21 mouse cellular contexts compared by ENCODE assay signal in genomic region chr10:98624103-98624502, GRCm38 (mm10).
A peak's percentile ranks its signal among the peaks of the same experiment; 100 is the strongest.
DNase-seq lines count a peak whose midpoint lies in the region; ATAC-seq and TF ChIP-seq lines count a peak whose summit lies in the region.
"Had no signal": no experiment of that assay in that cellular context is flagged by ENCODE, and none has a peak within 500 bp of the region (broad histone marks: within the 10 kb centered on the region; RNA-seq: fewer than 3 reads in every experiment).

No protein-coding gene starts in this region.

- H3K27me3 ChIP-seq in heart, embryonic 12.5 days (replicated peaks) = no peaks in the 10 kb centered on the region
- H3K27me3 ChIP-seq in stomach, embryonic 14.5 days (ENCODE audit: control insufficient read depth, insufficient read depth, low read length) = no peaks in the 10 kb centered on the region
- no peaks in the 10 kb centered on the region for H3K27me3 ChIP-seq in stomach, postnatal 0 days (ENCODE audit: control insufficient read depth, insufficient read depth, low read length)
- H3K27me3 ChIP-seq in liver, embryonic 11.5 days (replicated peaks; ENCODE audit: control insufficient read depth, insufficient read depth, low read length) = no peaks in the 10 kb centered on the region
- no peaks in the 10 kb centered on the region for H3K27me3 ChIP-seq in stomach, embryonic 15.5 days (replicated peaks)
- H3K27me3 ChIP-seq in neural tube, embryonic 15.5 days (replicated peaks) = no peaks in the 10 kb centered on the region
- H3K27me3 ChIP-seq: forebrain, embryonic 13.5 days; midbrain, embryonic 12.5 days; Patski had no signal

- peak overlapping the region; percentile 67 for H3K4me2 ChIP-seq in heart, embryonic 12.5 days
- H3K4me2 ChIP-seq in stomach, embryonic 14.5 days (replicated peaks; ENCODE audit: low read depth, low read length) = no peak overlapping the region
- no peak overlapping the region for H3K4me2 ChIP-seq in stomach, postnatal 0 days (replicated peaks; ENCODE audit: low read depth)
- H3K4me2 ChIP-seq in liver, embryonic 11.5 days = peak overlapping the region; percentile 67
- peak overlapping the region; percentile 27; the same call in 1 of the 2 replicates for H3K4me2 ChIP-seq in stomach, embryonic 15.5 days
- H3K4me2 ChIP-seq in neural tube, embryonic 15.5 days = no peak overlapping the region
- H3K4me2 ChIP-seq: forebrain, embryonic 13.5 days; midbrain, embryonic 12.5 days had no signal

- peak; percentile 90 for ATAC-seq in heart, embryonic 12.5 days (ENCODE audit: insufficient number of reproducible peaks, low FRiP score)
- peak; percentile 82; the same call in 1 of the 2 replicates for ATAC-seq in stomach, embryonic 14.5 days (ENCODE audit: insufficient number of reproducible peaks, insufficient read depth, low FRiP score, low read depth)
- ATAC-seq in stomach, postnatal 0 days (ENCODE audit: low FRiP score, low TSS enrichment) = no peak
- peak; percentile 97 for ATAC-seq in liver, embryonic 11.5 days (replicated peaks; ENCODE audit: low FRiP score)
- ATAC-seq in stomach, embryonic 15.5 days (ENCODE audit: insufficient read depth, low FRiP score, low read depth) = peak; percentile 94
- no peak for ATAC-seq in neural tube, embryonic 15.5 days (ENCODE audit: low FRiP score)
- ATAC-seq: activated CD4-positive, CD25-positive, alpha-beta regulatory T cell, adult 4 months; forebrain, embryonic 13.5 days; hindbrain, postnatal 0 days; Patski had no signal

- WGBS in heart, embryonic 12.5 days = 53% methylated on average over 1 of the region's 1 CpGs
- WGBS in stomach, embryonic 14.5 days = 68% methylated on average over 1 of the region's 1 CpGs
- 59% methylated on average over 1 of the region's 1 CpGs for WGBS in stomach, postnatal 0 days
- WGBS in liver, embryonic 11.5 days = 73% methylated on average over 1 of the region's 1 CpGs
- 79% methylated on average over 1 of the region's 1 CpGs for WGBS in stomach, embryonic 15.5 days
- WGBS in neural tube, embryonic 15.5 days = 86% methylated on average over 1 of the region's 1 CpGs

- H3K36me3 ChIP-seq in heart, embryonic 12.5 days = no peaks in the 10 kb centered on the region
- H3K36me3 ChIP-seq in stomach, embryonic 14.5 days (ENCODE audit: control insufficient read depth, insufficient read depth, low read length) = no peaks in the 10 kb centered on the region
- H3K36me3 ChIP-seq in stomach, postnatal 0 days (ENCODE audit: control insufficient read depth, insufficient read depth, low read length) = no peaks in the 10 kb centered on the region
- H3K36me3 ChIP-seq in liver, embryonic 11.5 days (ENCODE audit: control insufficient read depth, insufficient read depth, low read length) = no peaks in the 10 kb centered on the region
- H3K36me3 ChIP-seq in stomach, embryonic 15.5 days = no peaks in the 10 kb centered on the region
- H3K36me3 ChIP-seq in neural tube, embryonic 15.5 days = no peaks in the 10 kb centered on the region
- H3K36me3 ChIP-seq: midbrain, embryonic 12.5 days had no signal

- DNase-seq in heart, adult 11 months = no peak
- no peak for DNase-seq in stomach, postnatal 0 days (ENCODE audit: low spot score)
- DNase-seq in liver, embryonic 11.5 days (ENCODE audit: low spot score) = no peak
- DNase-seq in right cerebral cortex, postnatal 4 days = no peak
- DNase-seq: adrenal gland, postnatal 25 days; cerebellum, adult 9-11 months; gastrocnemius, postnatal 36 days; kidney, adult 9 months; layer of hippocampus, postnatal 36 days; right cerebral cortex, adult 18-20 months; thymus, postnatal 14 days had no signal

- no peak for TF ChIP-seq CTCF in stomach, postnatal 0 days (IDR thresholded peaks at IDR 0.05; ENCODE audit: low read depth)

- H3K4me3 ChIP-seq in heart, embryonic 12.5 days = no peak overlapping the region
- no peak overlapping the region for H3K4me3 ChIP-seq in stomach, embryonic 14.5 days (ENCODE audit: low read depth, low read length)
- no peak overlapping the region for H3K4me3 ChIP-seq in stomach, postnatal 0 days (ENCODE audit: low read depth, low read length)
- H3K4me3 ChIP-seq in liver, embryonic 11.5 days (ENCODE audit: low read depth, low read length) = no peak overlapping the region; the same call in 1 of the 2 replicates
- no peak overlapping the region for H3K4me3 ChIP-seq in stomach, embryonic 15.5 days (replicated peaks)
- H3K4me3 ChIP-seq in neural tube, embryonic 15.5 days (replicated peaks) = no peak overlapping the region
- H3K4me3 ChIP-seq: forebrain, embryonic 13.5 days; midbrain, embryonic 12.5 days had no signal

- no peak overlapping the region for H3K9ac ChIP-seq in heart, embryonic 12.5 days
- no peak overlapping the region for H3K9ac ChIP-seq in stomach, embryonic 14.5 days (replicated peaks; ENCODE audit: low read depth, low read length)
- no peak overlapping the region for H3K9ac ChIP-seq in stomach, postnatal 0 days (ENCODE audit: low read length)
- peak overlapping the region; percentile 48; the same call in 1 of the 2 replicates for H3K9ac ChIP-seq in liver, embryonic 11.5 days (ENCODE audit: low read depth, low read length)
- no peak overlapping the region for H3K9ac ChIP-seq in stomach, embryonic 15.5 days
- H3K9ac ChIP-seq in neural tube, embryonic 15.5 days (replicated peaks) = no peak overlapping the region
- H3K9ac ChIP-seq: forebrain, embryonic 13.5 days; midbrain, embryonic 12.5 days had no signal

- peaks cover 10% of the 10 kb centered on the region for H3K4me1 ChIP-seq in heart, embryonic 12.5 days (replicated peaks)
- no peaks in the 10 kb centered on the region for H3K4me1 ChIP-seq in stomach, embryonic 14.5 days (ENCODE audit: control insufficient read depth, insufficient read depth, low read length)
- H3K4me1 ChIP-seq in stomach, postnatal 0 days (replicated peaks; ENCODE audit: control insufficient read depth, insufficient read depth) = no peaks in the 10 kb centered on the region
- peaks cover 12% of the 10 kb centered on the region for H3K4me1 ChIP-seq in liver, embryonic 11.5 days (replicated peaks; ENCODE audit: control insufficient read depth, insufficient read depth, low read length)
- no peaks in the 10 kb centered on the region for H3K4me1 ChIP-seq in stomach, embryonic 15.5 days
- H3K4me1 ChIP-seq in neural tube, embryonic 15.5 days = peaks cover 9% of the 10 kb centered on the region; the same call in 1 of the 2 replicates
- H3K4me1 ChIP-seq: forebrain, embryonic 13.5 days; midbrain, embryonic 12.5 days had no signal

- no peaks in the 10 kb centered on the region for H3K9me3 ChIP-seq in heart, embryonic 12.5 days (replicated peaks)
- no peaks in the 10 kb centered on the region for H3K9me3 ChIP-seq in stomach, embryonic 14.5 days (ENCODE audit: control insufficient read depth, low read depth, low read length)
- H3K9me3 ChIP-seq in stomach, postnatal 0 days (ENCODE audit: control insufficient read depth, low read length) = no peaks in the 10 kb centered on the region
- no peaks in the 10 kb centered on the region for H3K9me3 ChIP-seq in liver, embryonic 11.5 days (ENCODE audit: control insufficient read depth, low read length)
- no peaks in the 10 kb centered on the region for H3K9me3 ChIP-seq in stomach, embryonic 15.5 days
- H3K9me3 ChIP-seq in neural tube, embryonic 15.5 days (replicated peaks) = no peaks in the 10 kb centered on the region
- H3K9me3 ChIP-seq: forebrain, embryonic 13.5 days; midbrain, embryonic 12.5 days had no signal

- no peak for TF ChIP-seq EP300 in stomach, postnatal 0 days (optimal IDR thresholded peaks at IDR 0.05)

- peak overlapping the region; percentile 81; the same call in 1 of the 2 replicates for H3K27ac ChIP-seq in heart, embryonic 12.5 days (ENCODE audit: poor library complexity, severe bottlenecking)
- H3K27ac ChIP-seq in stomach, embryonic 14.5 days (ENCODE audit: low read length) = no peak overlapping the region
- no peak overlapping the region for H3K27ac ChIP-seq in stomach, postnatal 0 days (replicated peaks)
- peak overlapping the region; percentile 96 for H3K27ac ChIP-seq in liver, embryonic 11.5 days (ENCODE audit: low read depth, low read length)
- no peak overlapping the region for H3K27ac ChIP-seq in stomach, embryonic 15.5 days
- no peak overlapping the region for H3K27ac ChIP-seq in neural tube, embryonic 15.5 days (replicated peaks)
- H3K27ac ChIP-seq: forebrain, embryonic 13.5 days; hindbrain, postnatal 0 days; macrophage; midbrain, embryonic 12.5 days had no signal

Comparison
In these comparisons a context has a peak if more than half of its experiments do, and no peak if none do; other contexts are left out.
1. ATAC-seq: peak in heart, embryonic 12.5 days (single experiment), stomach, embryonic 14.5 days (single experiment), liver, embryonic 11.5 days (single experiment) and stomach, embryonic 15.5 days (single experiment); none in stomach, postnatal 0 days (single experiment) and neural tube, embryonic 15.5 days (single experiment).
2. H3K4me2 ChIP-seq: peak in heart, embryonic 12.5 days (single experiment), liver, embryonic 11.5 days (single experiment) and stomach, embryonic 15.5 days (single experiment); none in stomach, embryonic 14.5 days (single experiment), stomach, postnatal 0 days (single experiment) and neural tube, embryonic 15.5 days (single experiment).
3. H3K27ac ChIP-seq: peak in heart, embryonic 12.5 days (single experiment) and liver, embryonic 11.5 days (single experiment); none in stomach, embryonic 14.5 days (single experiment), stomach, postnatal 0 days (single experiment), stomach, embryonic 15.5 days (single experiment) and neural tube, embryonic 15.5 days (single experiment).